Mouse (Mus musculus) liver, embryonic 15.5 days (tissue): ENCODE measurements around the gene Olfr532. TPM values are rescaled to one million over a fixed set of nuclear protein-coding genes. Genes with fewer than 3 reads are reported as not detected.
"Not testable (repeated sequence)": the region's sequence is repeated elsewhere in the genome, so short reads cannot be mapped to it uniquely, and the experiment has no call there.

Experiments
- ATAC-seq: fragments of 200-750 bp; cut with Nextera tagmentation; 2 replicates; pipeline ENCODE4 v1.8.0; 2017; ENCODE audit warnings: moderate number of reproducible peaks, mild to moderate bottlenecking, moderate library complexity; ENCODE audit not compliant: insufficient read depth
- H3K27ac ChIP-seq: fragments of 300-500 bp; sonication (generic); replicated peaks from 2 replicates; pipeline ENCODE4 v1.5.1; 2015; ENCODE audit warnings: mild to moderate bottlenecking, inconsistent platforms
- H3K27me3 ChIP-seq: fragments of 300-500 bp; sonication (generic); 2 replicates; pipeline ENCODE4 v1.6.1; 2015; ENCODE audit warnings: mild to moderate bottlenecking, inconsistent platforms
- H3K36me3 ChIP-seq: fragments of 300-500 bp; sonication (generic); replicated peaks from 2 replicates; pipeline ENCODE4 v1.6.1; 2015; ENCODE audit warnings: moderate library complexity, mild to moderate bottlenecking, inconsistent platforms
- H3K4me1 ChIP-seq: fragments of 300-500 bp; sonication (generic); replicated peaks from 2 replicates; pipeline ENCODE4 v1.6.1; 2015; ENCODE audit warnings: inconsistent platforms
- H3K4me2 ChIP-seq: fragments of 300-500 bp; sonication (generic); 2 replicates; pipeline ENCODE4 v1.6.1; 2015; ENCODE audit warnings: moderate library complexity, mild to moderate bottlenecking, inconsistent platforms
- H3K4me3 ChIP-seq: fragments of 300-500 bp; sonication (generic); replicated peaks from 2 replicates; pipeline ENCODE4 v1.5.1; 2015; ENCODE audit warnings: mild to moderate bottlenecking, inconsistent platforms
- H3K9ac ChIP-seq: fragments of 300-500 bp; sonication (generic); 2 replicates; pipeline ENCODE4 v1.6.1; 2015; ENCODE audit warnings: moderate library complexity, mild to moderate bottlenecking, inconsistent platforms
- H3K9me3 ChIP-seq: fragments of 300-500 bp; sonication (generic); replicated peaks from 2 replicates; pipeline ENCODE4 v1.6.1; 2016; ENCODE audit warnings: inconsistent platforms
- WGBS: fragments of 180-500 bp; shearing (Covaris S2); methylation state at CpG from one replicate; pipeline ENCODE4 v1.1.7; 2015; ENCODE audit warnings: mixed read lengths; ENCODE audit not compliant: insufficient replicate concordance; 5-methylcytosine and 5-hydroxymethylcytosine counted together
- polyA plus RNA-seq: library from polyadenylated mRNA; unstranded; fragments of >200 nt; fragmentation: Nextera tagmentation; extraction: Ambion mirVana; gene quantifications from 2 replicates; pipeline ENCODE4 v1.2.1, GENCODE M21; 2015

The Olfr532 gene
- not detected in 2 replicates for polyA plus RNA-seq

DNA sequence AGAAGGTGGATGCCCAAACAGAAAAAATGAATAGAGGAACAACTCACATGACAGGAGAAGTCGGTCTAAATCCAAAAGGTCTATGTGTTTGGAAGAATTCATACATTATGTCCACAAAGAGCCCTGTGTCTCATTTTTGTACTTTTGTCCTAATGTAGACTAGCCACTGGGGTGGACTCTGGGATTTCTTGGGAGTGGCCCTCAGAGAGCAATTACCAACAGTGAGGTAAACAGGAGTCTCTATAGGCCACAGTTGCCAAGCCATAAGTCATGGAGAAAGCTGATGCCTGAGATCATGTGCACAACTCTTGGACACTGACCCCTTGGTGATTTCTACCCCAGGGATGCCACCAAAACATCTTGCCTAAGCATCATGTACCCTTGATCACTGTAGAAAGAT, at the start of gene Olfr532:
Gene Olfr532, minus strand, starts transcription at position 101 of the 400 bp plus-strand sequence.
- Histone ChIP-seq H3K27ac (no peak within 1 kb of the TSS), H3K4me3 (no peak within 1 kb of the TSS), H3K4me1 (no peaks in the 10 kb centered on the region), H3K27me3 (no peaks in the 10 kb centered on the region), H3K9me3 (no peaks in the 10 kb centered on the region), H3K9ac (no peak within 1 kb of the TSS), H3K36me3 (no peaks in the 10 kb centered on the region), H3K4me2 (no peak within 1 kb of the TSS)
- ATAC-seq: no peak
- WGBS: 56% methylated on average over 1 of the region's 1 CpGs

DNA sequence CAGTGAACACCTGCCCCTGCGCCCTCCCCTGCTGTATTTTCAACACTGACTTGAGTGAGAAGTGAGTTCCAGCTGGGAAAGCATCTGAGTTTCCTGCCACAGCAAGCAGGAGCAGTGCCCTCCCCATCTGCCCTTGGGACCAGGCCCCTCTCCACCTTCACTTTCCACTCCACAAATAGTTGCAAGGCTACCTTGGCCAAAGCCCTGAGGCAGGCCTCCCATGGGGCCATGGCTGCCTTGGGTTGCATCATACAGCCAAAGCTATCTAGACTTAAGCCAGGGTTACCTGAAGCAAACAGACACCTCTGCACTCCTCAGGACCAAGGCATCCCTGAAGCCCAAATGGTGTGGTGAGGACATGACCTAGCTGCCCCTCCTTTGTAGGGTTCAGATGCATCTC, 41.6 kb upstream of the Olfr532 start, which contains the start of gene Olfr533:
Gene Olfr533, plus strand, starts transcription at position 301 of the 400 bp plus-strand sequence.
- not testable (repeated sequence) for H3K27ac ChIP-seq, ATAC-seq, H3K9ac ChIP-seq, H3K4me2 ChIP-seq, H3K9me3 ChIP-seq, H3K36me3 ChIP-seq, H3K4me1 ChIP-seq, H3K4me3 ChIP-seq, H3K27me3 ChIP-seq
- WGBS: 40% methylated on average over 1 of the region's 1 CpGs

DNA sequence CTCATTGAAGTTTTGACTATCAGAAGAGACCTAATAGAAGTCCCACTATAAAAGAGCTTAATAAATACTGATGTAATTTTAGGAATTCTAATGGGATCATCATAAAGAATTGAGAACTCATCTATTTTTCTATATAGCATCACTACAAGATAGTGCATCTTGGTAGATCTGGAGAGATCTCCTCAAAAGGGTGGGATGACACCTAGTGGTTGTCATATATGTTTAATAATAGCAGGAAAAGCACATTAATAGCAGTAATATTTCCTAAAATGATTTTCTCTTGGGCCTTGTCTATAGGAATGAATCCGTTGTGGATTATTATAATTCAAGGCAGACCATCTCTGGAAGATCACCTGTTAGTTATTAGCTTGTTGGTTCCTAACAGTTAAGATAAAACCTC, 21.7 kb upstream of the Olfr532 start:
- Histone ChIP-seq H3K27me3 (no peaks in the 10 kb centered on the region), H3K27ac (no peak overlapping the region), H3K9me3 (no peaks in the 10 kb centered on the region), H3K4me1 (no peaks in the 10 kb centered on the region), H3K4me2 (no peak overlapping the region), H3K36me3 (no peaks in the 10 kb centered on the region), H3K9ac (no peak overlapping the region), H3K4me3 (no peak overlapping the region)
- ATAC-seq: no peak
- WGBS: 56% methylated on average over 1 of the region's 1 CpGs

DNA sequence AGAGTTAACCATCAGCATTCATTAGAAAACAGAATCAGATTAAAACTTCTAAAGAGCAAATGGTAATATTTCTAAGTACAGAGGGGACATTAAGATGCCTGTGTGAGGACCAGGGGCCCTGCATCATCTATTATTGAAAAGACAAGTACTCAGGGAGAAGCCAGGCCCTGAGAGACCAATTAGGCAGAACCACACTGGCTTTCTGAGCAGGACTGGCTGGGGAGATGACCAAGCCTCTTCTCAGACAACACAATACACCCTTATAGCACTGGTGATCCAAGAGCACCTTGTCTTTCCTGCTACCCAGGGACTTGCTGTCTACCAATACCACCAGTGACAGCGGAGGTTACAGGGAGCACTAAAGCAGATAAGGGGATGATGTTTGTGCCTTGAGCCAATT, 18.6 kb downstream of the Olfr532 start, which contains the start of gene Olfr531:
Gene Olfr531, minus strand, starts transcription at position 101 of the 400 bp plus-strand sequence.
- no peaks in the 10 kb centered on the region for H3K36me3 ChIP-seq
- no peak for ATAC-seq
- H3K27ac ChIP-seq: no peak within 1 kb of the TSS
- H3K27me3 ChIP-seq: no peaks in the 10 kb centered on the region
- H3K9me3 ChIP-seq: no peaks in the 10 kb centered on the region
- 68% methylated on average over 1 of the region's 1 CpGs for WGBS
- no peak within 1 kb of the TSS for H3K4me2 ChIP-seq
- H3K4me3 ChIP-seq: no peak within 1 kb of the TSS
- H3K4me1 ChIP-seq: no peaks in the 10 kb centered on the region
- H3K9ac ChIP-seq: no peak within 1 kb of the TSS

DNA sequence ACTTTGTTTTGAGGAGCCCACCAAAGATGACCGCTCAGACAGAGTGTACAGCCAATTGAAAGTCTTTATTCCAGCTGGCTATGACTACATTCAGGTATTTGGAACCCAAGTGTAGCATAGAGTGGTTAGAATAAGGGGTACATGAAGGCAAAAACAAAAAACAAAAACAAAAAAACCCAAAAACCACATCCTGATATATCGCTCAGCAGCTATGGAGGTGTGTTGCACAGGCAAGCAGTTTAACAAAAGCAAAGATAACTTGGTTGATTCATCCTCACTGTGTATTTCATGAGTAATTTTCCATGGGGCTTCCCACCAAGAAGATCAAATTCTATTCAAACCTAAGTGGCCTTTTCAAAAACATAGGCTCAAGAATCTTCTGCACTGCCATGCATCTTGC, 44.5 kb downstream of the Olfr532 start:
- no peak for ATAC-seq
- H3K4me2 ChIP-seq: no peak overlapping the region
- H3K9ac ChIP-seq: no peak overlapping the region
- H3K4me1 ChIP-seq: no peaks in the 10 kb centered on the region
- WGBS: 78% methylated on average over 2 of the region's 2 CpGs
- H3K27me3 ChIP-seq: no peaks in the 10 kb centered on the region
- no peaks in the 10 kb centered on the region for H3K9me3 ChIP-seq
- no peaks in the 10 kb centered on the region for H3K36me3 ChIP-seq
- no peak overlapping the region for H3K4me3 ChIP-seq
- H3K27ac ChIP-seq: no peak overlapping the region

DNA sequence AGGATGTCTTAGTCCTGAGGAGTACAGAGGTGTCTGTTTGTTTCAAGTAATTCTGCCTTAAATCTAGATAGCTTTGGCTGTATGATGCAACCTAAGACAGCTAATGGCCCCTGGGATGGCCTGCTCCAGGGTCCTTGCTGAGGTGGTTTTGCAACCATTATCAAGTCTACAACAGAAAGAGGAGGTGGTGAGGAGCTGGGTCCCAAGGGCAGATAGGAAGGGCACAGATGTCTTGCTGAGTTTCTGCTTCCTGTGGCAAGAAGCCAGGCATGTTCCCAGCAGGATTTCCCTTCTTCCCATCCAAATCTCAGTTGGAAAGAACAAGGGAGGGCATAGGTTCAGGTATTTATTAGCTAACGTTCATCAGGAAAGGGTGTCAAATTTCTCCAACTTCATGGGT, 45.2 kb downstream of the Olfr532 start, which contains the start of gene Olfr530:
Gene Olfr530, minus strand, starts transcription at position 101 of the 400 bp plus-strand sequence.
- ATAC-seq: no peak
- 30% methylated on average over 1 of the region's 1 CpGs for WGBS
- Histone ChIP-seq H3K27ac (no peak within 1 kb of the TSS), H3K4me1 (no peaks in the 10 kb centered on the region), H3K27me3 (no peaks in the 10 kb centered on the region), H3K9me3 (no peaks in the 10 kb centered on the region), H3K9ac (no peak within 1 kb of the TSS), H3K4me3 (no peak within 1 kb of the TSS), H3K4me2 (no peak within 1 kb of the TSS), H3K36me3 (no peaks in the 10 kb centered on the region)

DNA sequence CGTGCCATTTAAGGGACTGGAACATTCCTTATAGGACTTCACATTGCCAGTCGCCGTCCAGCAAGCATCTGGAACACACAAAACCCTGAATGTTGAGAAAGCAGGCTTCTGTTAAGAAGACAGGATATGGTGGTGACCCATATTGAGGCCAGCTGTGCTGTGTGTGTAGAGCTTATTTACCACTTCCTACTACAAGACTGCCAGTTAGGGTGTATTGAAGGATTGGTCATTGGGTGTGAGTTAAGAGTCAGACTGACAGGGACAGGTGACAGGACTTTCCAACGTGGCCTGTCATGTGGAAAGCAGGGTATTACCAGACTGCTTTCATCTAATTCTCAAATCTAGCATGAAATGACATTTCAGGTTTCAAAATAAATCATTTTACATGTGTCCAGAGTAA, 47.1 kb downstream of the Olfr532 start:
- H3K4me2 ChIP-seq: no peak overlapping the region
- 35% methylated on average over 4 of the region's 4 CpGs for WGBS
- H3K27me3 ChIP-seq: no peaks in the 10 kb centered on the region
- no peaks in the 10 kb centered on the region for H3K4me1 ChIP-seq
- H3K36me3 ChIP-seq: no peaks in the 10 kb centered on the region
- no peak overlapping the region for H3K9ac ChIP-seq
- H3K9me3 ChIP-seq: no peaks in the 10 kb centered on the region
- no peak for ATAC-seq
- H3K4me3 ChIP-seq: no peak overlapping the region
- H3K27ac ChIP-seq: no peak overlapping the region

Other genes with a start within 250 kb of the Olfr532 start
- gene Olfr523, start 248.4 kb downstream of the Olfr532 start, polyA plus RNA-seq: not detected in 2 replicates
- gene Olfr524, start 215.7 kb downstream of the Olfr532 start, polyA plus RNA-seq: not detected in 2 replicates
- 0.05 TPM in 1 of 2 replicates, not detected in the other for gene Cd163l1, start 203.4 kb downstream of the Olfr532 start, polyA plus RNA-seq
- not detected in 2 replicates for gene 5830411N06Rik, start 174.4 kb downstream of the Olfr532 start, polyA plus RNA-seq
- gene Olfr525, start 100.8 kb downstream of the Olfr532 start, polyA plus RNA-seq: not detected in 2 replicates
- not detected in 2 replicates for gene Olfr527, start 87.6 kb downstream of the Olfr532 start, polyA plus RNA-seq
- not detected in 2 replicates for gene Olfr60, start 60.0 kb downstream of the Olfr532 start, polyA plus RNA-seq
- gene Olfr530, start 45.3 kb downstream of the Olfr532 start, polyA plus RNA-seq: not detected in 2 replicates
- not detected in 2 replicates for gene Olfr531, start 18.7 kb downstream of the Olfr532 start, polyA plus RNA-seq
- not detected in 2 replicates for gene Olfr533, start 41.7 kb upstream of the Olfr532 start, polyA plus RNA-seq
- gene Olfr535, start 62.6 kb upstream of the Olfr532 start, polyA plus RNA-seq: not detected in 2 replicates
- gene Olfr536, start 85.8 kb upstream of the Olfr532 start, polyA plus RNA-seq: not detected in 2 replicates
- not detected in 2 replicates for gene Olfr538, start 146.2 kb upstream of the Olfr532 start, polyA plus RNA-seq
- not detected in 2 replicates for gene Olfr46, start 179.6 kb upstream of the Olfr532 start, polyA plus RNA-seq
- gene Olfr61, start 207.3 kb upstream of the Olfr532 start, polyA plus RNA-seq: not detected in 2 replicates
- not detected in 2 replicates for gene Olfr53, start 224.8 kb upstream of the Olfr532 start, polyA plus RNA-seq
- gene Olfr539, start 238.3 kb upstream of the Olfr532 start, polyA plus RNA-seq: not detected in 2 replicates